Mouse (Mus musculus) gastrocnemius, adult 18-20 months (tissue): ENCODE results near the gene Tef. TPM values are rescaled to one million over a fixed set of nuclear protein-coding genes. Genes with fewer than 3 reads are reported as not detected.
A peak's percentile ranks its signal among the peaks of the same experiment; 100 is the strongest.

Experiments used
- DNase-seq: peaks from one replicate; pipeline ENCODE4 v3.0.0; 2021; ENCODE audit warnings: low spot score
- total RNA-seq, 2 experiments: library from RNA; stranded (reverse); gene quantifications; 2 replicates each; pipeline ENCODE4 v1.2.3; 2021

The Tef gene
- total RNA-seq, 2 experiments from 2014 or later: 124 to 160 TPM

- DNase-seq: no peak
Observed at GRCm38 (mm10) chr15:81824832-81825231, 22.6 kb downstream of the Tef start.

GRCm38 (mm10) chr15:81828426-81829207, 26.4 kb downstream of the Tef start:
- peak; percentile 48 for DNase-seq

GRCm38 (mm10) chr15:81829208-81829580, 27.0 kb downstream of the Tef start:
- DNase-seq: no peak

GRCm38 (mm10) chr15:81830530-81830929, 28.3 kb downstream of the Tef start:
- no peak for DNase-seq

GRCm38 (mm10) chr15:81831136-81831825, 29.1 kb downstream of the Tef start:
- DNase-seq: peak; percentile 95

GRCm38 (mm10) chr15:81832219-81832618, 30.0 kb downstream of the Tef start:
- DNase-seq: no peak

- no peak for DNase-seq
Observed at GRCm38 (mm10) chr15:81833481-81833880, 31.3 kb downstream of the Tef start.

GRCm38 (mm10) chr15:81834171-81834841, 32.1 kb downstream of the Tef start:
- DNase-seq: peak; percentile 89

GRCm38 (mm10) chr15:81835007-81835880, 33.0 kb downstream of the Tef start:
- peak; percentile 65 for DNase-seq

- peak; percentile 96 for DNase-seq
Observed at GRCm38 (mm10) chr15:81836124-81836821, 34.1 kb downstream of the Tef start.

- DNase-seq: no peak
Observed at GRCm38 (mm10) chr15:81836966-81837920, 35.0 kb downstream of the Tef start.

- DNase-seq: peak; percentile 61
Observed at GRCm38 (mm10) chr15:81838554-81839235, 36.5 kb downstream of the Tef start.

GRCm38 (mm10) chr15:81839634-81840033, 37.4 kb downstream of the Tef start:
- DNase-seq: peak; percentile 98

- DNase-seq: no peak
Observed at GRCm38 (mm10) chr15:81840306-81840705, 38.1 kb downstream of the Tef start.

GRCm38 (mm10) chr15:81842275-81842674, 40.1 kb downstream of the Tef start:
- DNase-seq: no peak

- no peak for DNase-seq
Observed at GRCm38 (mm10) chr15:81845033-81845625, 42.9 kb downstream of the Tef start.

- peak; percentile 89 for DNase-seq
Observed at GRCm38 (mm10) chr15:81845724-81846123, 43.5 kb downstream of the Tef start.

GRCm38 (mm10) chr15:81846755-81847154, 44.5 kb downstream of the Tef start:
- DNase-seq: peak; percentile 74
